Comparison of ENCODE assay signal across 26 mouse cellular contexts in the genomic region with DNA sequence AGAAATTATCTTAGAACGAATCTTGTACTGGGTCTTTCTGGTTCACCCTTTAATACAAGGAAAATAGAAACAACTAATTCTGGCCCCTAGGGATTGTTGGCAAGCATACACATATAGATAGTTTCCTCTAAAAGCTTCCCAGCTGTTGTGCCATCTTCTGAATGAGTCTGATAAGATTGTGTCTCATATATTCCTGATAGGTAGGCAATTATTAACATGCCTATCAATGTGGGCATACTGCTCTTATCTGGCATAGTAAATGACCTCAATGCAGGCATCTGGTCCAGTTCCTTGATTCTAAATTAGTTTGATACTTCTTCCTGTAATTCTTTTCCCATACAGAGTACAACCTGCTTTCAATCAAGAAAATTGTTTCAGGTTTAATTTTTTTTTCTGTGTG. TPM values are rescaled to one million over a fixed set of nuclear protein-coding genes. Genes with fewer than 3 reads are reported as not detected.
DNase-seq lines count a peak whose midpoint lies in the region; ATAC-seq and TF ChIP-seq lines count a peak whose summit lies in the region.
"Had no signal": no experiment of that assay in that cellular context is flagged by ENCODE, and none has a peak within 500 bp of the region (broad histone marks: within the 10 kb centered on the region; RNA-seq: fewer than 3 reads in every experiment).

No protein-coding gene starts in this region.

- no peak overlapping the region for H3K9ac ChIP-seq in intestine, embryonic 15.5 days
- H3K9ac ChIP-seq in intestine, embryonic 16.5 days (ENCODE audit: low read depth, low read length) = no peak overlapping the region
- H3K9ac ChIP-seq in liver, embryonic 14.5 days (replicated peaks) = no peak overlapping the region
- H3K9ac ChIP-seq in liver, embryonic 11.5 days (ENCODE audit: low read depth, low read length) = no peak overlapping the region
- no peak overlapping the region for H3K9ac ChIP-seq in MEL (ENCODE audit: control insufficient read depth, low read depth, low read length, poor library complexity, severe bottlenecking)
- H3K9ac ChIP-seq in hindbrain, embryonic 14.5 days = no peak overlapping the region
- H3K9ac ChIP-seq: embryonic facial prominence, embryonic 13.5 days; embryonic facial prominence, embryonic 15.5 days; forebrain, embryonic 13.5 days; forebrain, embryonic 15.5 days had no signal

- 65% methylated on average over 1 of the region's 1 CpGs for WGBS in intestine, embryonic 15.5 days
- WGBS in intestine, embryonic 16.5 days = 71% methylated on average over 1 of the region's 1 CpGs
- 38% methylated on average over 1 of the region's 1 CpGs for WGBS in liver, embryonic 14.5 days (ENCODE audit: insufficient replicate concordance)
- WGBS in liver, embryonic 11.5 days = 87% methylated on average over 1 of the region's 1 CpGs
- 86% methylated on average over 1 of the region's 1 CpGs for WGBS in hindbrain, embryonic 14.5 days

- no peak overlapping the region for H3K4me3 ChIP-seq in intestine, embryonic 15.5 days (replicated peaks)
- no peak overlapping the region for H3K4me3 ChIP-seq in intestine, embryonic 16.5 days (ENCODE audit: low read length)
- no peak overlapping the region for H3K4me3 ChIP-seq in liver, embryonic 14.5 days (ENCODE audit: insufficient read depth in 1 of 2, low read depth in 2 of 2, low read length in 2 of 2)
- H3K4me3 ChIP-seq in liver, embryonic 11.5 days (ENCODE audit: low read depth, low read length) = no peak overlapping the region
- H3K4me3 ChIP-seq in MEL (ENCODE audit: control insufficient read depth in 1 of 2, insufficient read depth in 1 of 2, low read depth in 2 of 2, low read length in 2 of 2) = no peak overlapping the region
- no peak overlapping the region for H3K4me3 ChIP-seq in hindbrain, embryonic 14.5 days (replicated peaks; ENCODE audit: low read length)
- H3K4me3 ChIP-seq: embryonic facial prominence, embryonic 13.5 days; embryonic facial prominence, embryonic 15.5 days; erythroblast, embryonic 14.5 days; forebrain, embryonic 13.5 days; forebrain, embryonic 15.5 days had no signal

- TF ChIP-seq CTCF in liver, embryonic 14.5 days (IDR thresholded peaks at IDR 0.05; ENCODE audit: low read depth) = no peak
- TF ChIP-seq CTCF in MEL (IDR thresholded peaks at IDR 0.05 in 2 of 3, conservative IDR thresholded peaks at IDR 0.05 in 1 of 3; ENCODE audit: control insufficient read depth in 1 of 3, insufficient read depth in 1 of 3, low read depth in 2 of 3, low read length in 3 of 3, poor library complexity in 1 of 3, severe bottlenecking in 1 of 3) = no peak

- no peak overlapping the region for H3K4me2 ChIP-seq in intestine, embryonic 15.5 days (replicated peaks)
- no peak overlapping the region for H3K4me2 ChIP-seq in intestine, embryonic 16.5 days (ENCODE audit: low read depth, low read length)
- no peak overlapping the region for H3K4me2 ChIP-seq in liver, embryonic 14.5 days (ENCODE audit: low read depth)
- H3K4me2 ChIP-seq in liver, embryonic 11.5 days = no peak overlapping the region
- H3K4me2 ChIP-seq in hindbrain, embryonic 14.5 days (replicated peaks) = no peak overlapping the region
- H3K4me2 ChIP-seq: embryonic facial prominence, embryonic 13.5 days; embryonic facial prominence, embryonic 15.5 days; forebrain, embryonic 13.5 days; forebrain, embryonic 15.5 days had no signal

- TF ChIP-seq POLR2A in MEL (IDR thresholded peaks at IDR 0.05; ENCODE audit: control insufficient read depth in 1 of 2, insufficient read depth in 1 of 2, low read depth in 1 of 2, low read length in 2 of 2, poor library complexity in 1 of 2) = no peak

- DNase-seq in liver, embryonic 14.5 days (ENCODE audit: low read depth in 3 of 3, low spot score in 3 of 3) = no peak
- DNase-seq in liver, embryonic 11.5 days (ENCODE audit: low spot score) = no peak
- DNase-seq in MEL (ENCODE audit: low read depth, low spot score) = no peak
- no peak for DNase-seq in kidney, adult 11 months
- DNase-seq in hindbrain, embryonic 14.5 days (ENCODE audit: low spot score) = no peak
- DNase-seq: adrenal gland, adult 2 months; adrenal gland, postnatal 10 days; adrenal gland, postnatal 25 days; cerebellum, adult 11 months; cerebellum, adult 18-20 months; cerebellum, adult 8-10 months; cerebellum, adult 9-11 months; cerebellum, postnatal 14 days; cerebellum, postnatal 36 days; embryo, embryonic 11 days had no signal

- no peak overlapping the region for H3K27ac ChIP-seq in intestine, embryonic 15.5 days
- H3K27ac ChIP-seq in intestine, embryonic 16.5 days (ENCODE audit: low read length) = no peak overlapping the region
- no peak overlapping the region for H3K27ac ChIP-seq in liver, embryonic 14.5 days
- H3K27ac ChIP-seq in liver, embryonic 11.5 days (ENCODE audit: low read depth, low read length) = no peak overlapping the region
- H3K27ac ChIP-seq in MEL (ENCODE audit: control insufficient read depth, low read depth, low read length) = no peak overlapping the region
- no peak overlapping the region for H3K27ac ChIP-seq in hindbrain, embryonic 14.5 days
- H3K27ac ChIP-seq: embryonic facial prominence, embryonic 13.5 days; embryonic facial prominence, embryonic 15.5 days; forebrain, embryonic 13.5 days; forebrain, embryonic 15.5 days had no signal

- H3K79me2 ChIP-seq in MEL (ENCODE audit: control insufficient read depth, insufficient read depth, low read length, poor library complexity) = no peaks in the 10 kb centered on the region

- no peaks in the 10 kb centered on the region for H3K9me3 ChIP-seq in intestine, embryonic 15.5 days
- no peaks in the 10 kb centered on the region for H3K9me3 ChIP-seq in intestine, embryonic 16.5 days (ENCODE audit: control insufficient read depth, low read length)
- no peaks in the 10 kb centered on the region for H3K9me3 ChIP-seq in liver, embryonic 14.5 days (ENCODE audit: control insufficient read depth, low read length)
- no peaks in the 10 kb centered on the region for H3K9me3 ChIP-seq in liver, embryonic 11.5 days (ENCODE audit: control insufficient read depth, low read length)
- no peaks in the 10 kb centered on the region for H3K9me3 ChIP-seq in MEL (replicated peaks; ENCODE audit: insufficient read depth, low read length)
- H3K9me3 ChIP-seq in hindbrain, embryonic 14.5 days (ENCODE audit: control insufficient read depth, low read length) = no peaks in the 10 kb centered on the region
- H3K9me3 ChIP-seq: embryonic facial prominence, embryonic 13.5 days; embryonic facial prominence, embryonic 15.5 days; forebrain, embryonic 13.5 days; forebrain, embryonic 15.5 days had no signal

- H3K4me1 ChIP-seq in intestine, embryonic 15.5 days (replicated peaks) = no peaks in the 10 kb centered on the region
- no peaks in the 10 kb centered on the region for H3K4me1 ChIP-seq in intestine, embryonic 16.5 days (ENCODE audit: control insufficient read depth, insufficient read depth, low read length)
- no peaks in the 10 kb centered on the region for H3K4me1 ChIP-seq in liver, embryonic 14.5 days (replicated peaks; ENCODE audit: control insufficient read depth in 2 of 2, insufficient read depth in 2 of 2, low read length in 1 of 2)
- H3K4me1 ChIP-seq in liver, embryonic 11.5 days (replicated peaks; ENCODE audit: control insufficient read depth, insufficient read depth, low read length) = no peaks in the 10 kb centered on the region
- peaks cover 0 to 2% of the 10 kb centered on the region in 2 experiments; a peak in 1 of 4 replicates for H3K4me1 ChIP-seq in MEL (ENCODE audit: control insufficient read depth in 1 of 2, insufficient read depth in 2 of 2, low read length in 2 of 2)
- H3K4me1 ChIP-seq in hindbrain, embryonic 14.5 days (replicated peaks; ENCODE audit: control insufficient read depth, insufficient read depth, low read length) = no peaks in the 10 kb centered on the region
- H3K4me1 ChIP-seq: embryonic facial prominence, embryonic 13.5 days; embryonic facial prominence, embryonic 15.5 days; forebrain, embryonic 13.5 days; forebrain, embryonic 15.5 days had no signal

- no peak for TF ChIP-seq EP300 in liver, embryonic 14.5 days (IDR thresholded peaks at IDR 0.05; ENCODE audit: low read depth)
- peak; percentile 65 to 69; a peak in 3 of 4 replicates for TF ChIP-seq EP300 in MEL (IDR thresholded peaks at IDR 0.05; ENCODE audit: low read depth in 1 of 2, low read length in 2 of 2)

- no peaks in the 10 kb centered on the region for H3K27me3 ChIP-seq in intestine, embryonic 15.5 days (replicated peaks)
- H3K27me3 ChIP-seq in intestine, embryonic 16.5 days (replicated peaks; ENCODE audit: control insufficient read depth, insufficient read depth, low read length) = no peaks in the 10 kb centered on the region
- no peaks in the 10 kb centered on the region for H3K27me3 ChIP-seq in liver, embryonic 14.5 days (ENCODE audit: control insufficient read depth, insufficient read depth, low read length)
- H3K27me3 ChIP-seq in liver, embryonic 11.5 days (replicated peaks; ENCODE audit: control insufficient read depth, insufficient read depth, low read length) = no peaks in the 10 kb centered on the region
- H3K27me3 ChIP-seq in MEL (ENCODE audit: control insufficient read depth in 1 of 2, insufficient read depth in 2 of 2, low read length in 2 of 2) = no peaks in the 10 kb centered on the region
- H3K27me3 ChIP-seq in hindbrain, embryonic 14.5 days (ENCODE audit: control insufficient read depth, insufficient read depth, low read length) = no peaks in the 10 kb centered on the region
- H3K27me3 ChIP-seq: embryonic facial prominence, embryonic 13.5 days; embryonic facial prominence, embryonic 15.5 days; forebrain, embryonic 13.5 days; forebrain, embryonic 15.5 days had no signal

- peak; percentile 49 for ATAC-seq in intestine, embryonic 15.5 days
- ATAC-seq in intestine, embryonic 16.5 days = no peak
- peak; percentile 23; the same call in 1 of the 2 replicates for ATAC-seq in liver, embryonic 14.5 days (ENCODE audit: insufficient read depth)
- no peak for ATAC-seq in liver, embryonic 11.5 days (replicated peaks; ENCODE audit: low FRiP score)
- ATAC-seq in megakaryocyte-erythroid progenitor cell, adult 5-6 weeks (replicated peaks; ENCODE audit: low FRiP score, low TSS enrichment, poor library complexity, severe bottlenecking) = 0 out of 2 replicates have a peak, but pooled peaks have one; percentile 34
- ATAC-seq in hindbrain, embryonic 14.5 days (ENCODE audit: low FRiP score) = no peak
- ATAC-seq: forebrain, embryonic 13.5 days; forebrain, embryonic 15.5 days had no signal

- no peak for TF ChIP-seq RAD21 in MEL (IDR thresholded peaks at IDR 0.05; ENCODE audit: low read depth, low read length)

- H3K36me3 ChIP-seq in intestine, embryonic 15.5 days = no peaks in the 10 kb centered on the region
- no peaks in the 10 kb centered on the region for H3K36me3 ChIP-seq in intestine, embryonic 16.5 days (ENCODE audit: control insufficient read depth, insufficient read depth, low read length)
- H3K36me3 ChIP-seq in liver, embryonic 14.5 days (replicated peaks; ENCODE audit: control insufficient read depth, insufficient read depth, low read depth) = no peaks in the 10 kb centered on the region
- H3K36me3 ChIP-seq in liver, embryonic 11.5 days (ENCODE audit: control insufficient read depth, insufficient read depth, low read length) = no peaks in the 10 kb centered on the region
- H3K36me3 ChIP-seq in MEL (ENCODE audit: control insufficient read depth in 1 of 2, insufficient read depth in 2 of 2, low read length in 2 of 2) = peaks cover 0 to 5% of the 10 kb centered on the region in 2 experiments; a peak in 2 of 4 replicates
- no peaks in the 10 kb centered on the region for H3K36me3 ChIP-seq in hindbrain, embryonic 14.5 days (replicated peaks; ENCODE audit: control insufficient read depth, insufficient read depth)
- H3K36me3 ChIP-seq: embryonic facial prominence, embryonic 13.5 days; embryonic facial prominence, embryonic 15.5 days; forebrain, embryonic 15.5 days had no signal

RNA-seq across cellular contexts. Expression of a gene that starts 14.8 kb away (rescaled TPM):
- not detected in 2 replicates for polyA plus RNA-seq in intestine, embryonic 15.5 days (2015; fragmentation: Nextera tagmentation; extraction: Ambion mirVana)
- not detected in 2 replicates for polyA plus RNA-seq in intestine, embryonic 16.5 days (2015; fragmentation: Nextera tagmentation; extraction: Ambion mirVana)
- not detected in 2 replicates for polyA plus RNA-seq in liver, embryonic 14.5 days (2012; rRNA removed)
- polyA plus RNA-seq in liver, embryonic 14.5 days (2014; fragmentation: Nextera tagmentation; extraction: Ambion mirVana) = not detected in 2 replicates
- 0.29 TPM in 1 of 2 replicates, not detected in the other for polyA plus RNA-seq in liver, embryonic 11.5 days (2014; fragmentation: Nextera tagmentation; extraction: Ambion mirVana)
- total RNA-seq in MEL (2012; rRNA removed) = not detected in 2 replicates
- polyA plus RNA-seq in MEL (2012; ENCODE audit: insufficient read depth in 1 of 2, insufficient read length in 2 of 2, low read depth in 1 of 2, low replicate concordance in 2 of 2, missing spikeins in 1 of 2) = not detected
- total RNA-seq in megakaryocyte-erythroid progenitor cell, adult 5-6 weeks (2014; fragmentation: Nextera tagmentation) = not detected in 2 replicates
- not detected in 2 replicates for total RNA-seq in megakaryocyte-erythroid progenitor cell, adult 5-6 weeks (2017)
- polyA plus RNA-seq in hindbrain, embryonic 14.5 days (2014; fragmentation: Nextera tagmentation; extraction: Ambion mirVana) = 8.7 and 8.9 TPM in 2 replicates
- total RNA-seq: adrenal gland, adult 2 months; adrenal gland, postnatal 10 days; adrenal gland, postnatal 25 days; common myeloid progenitor, adult 5-6 weeks; ES-E14 had no signal
- polyA plus RNA-seq: adrenal gland, adult 2 months; C2C12; erythroblast, embryonic 14.5 days had no signal

Comparison
In these comparisons a context has a peak if more than half of its experiments do, and no peak if none do; other contexts are left out.
1. ATAC-seq: peak in intestine, embryonic 15.5 days (single experiment), liver, embryonic 14.5 days (single experiment) and megakaryocyte-erythroid progenitor cell, adult 5-6 weeks (single experiment); none in intestine, embryonic 16.5 days (single experiment), liver, embryonic 11.5 days (single experiment) and hindbrain, embryonic 14.5 days (single experiment).